Mouse (Mus musculus) brain, embryonic 14.5 days (tissue): ENCODE data around the gene Nrxn3. TPM values are rescaled to one million over a fixed set of nuclear protein-coding genes. Genes with fewer than 3 reads are reported as not detected.

Experiments
- DNase-seq: peaks from one replicate; pipeline ENCODE4 v3.0.0-alpha.2; 2011; ENCODE audit warnings: low read depth
- CTCF ChIP-seq: fragments of 200-500 bp; IDR thresholded peaks from 2 replicates; pipeline ENCODE4 v1.5.1; 2012; ENCODE audit warnings: inconsistent platforms, mild to moderate bottlenecking, moderate library complexity, borderline replicate concordance; ENCODE audit not compliant: insufficient read depth, insufficient read length; ENCODE audit errors: extremely low read depth
- POLR2A ChIP-seq: fragments of 200-500 bp; IDR thresholded peaks from 2 replicates; pipeline ENCODE4 v1.6.1; 2012; ENCODE audit warnings: mild to moderate bottlenecking, inconsistent platforms, borderline replicate concordance; ENCODE audit not compliant: poor library complexity, insufficient read depth, insufficient read length, severe bottlenecking; ENCODE audit errors: extremely low read depth
- polyA plus RNA-seq: library from polyadenylated mRNA; depleted of rRNA; stranded (reverse); fragments of >200 nt; gene quantifications from 2 replicates; pipeline ENCODE4 v1.2.3, GENCODE M21; 2012

Gene Nrxn3
- polyA plus RNA-seq, 1 experiment: 67.8 TPM

GRCm38 (mm10) chr12:88818622-88819334, 96.1 kb downstream of the Nrxn3 start:
- no peak for TF ChIP-seq CTCF
- no peak for TF ChIP-seq POLR2A
- peak; percentile 19 for DNase-seq

- DNase-seq: no peak
- TF ChIP-seq POLR2A: no peak
- no peak for TF ChIP-seq CTCF
These were observed 96.6 kb downstream of the Nrxn3 start for GRCm38 (mm10) chr12:88819335-88819709.

- DNase-seq: peak; percentile 12
- TF ChIP-seq POLR2A (no peak), CTCF (no peak)
These were observed 97.5 kb downstream of the Nrxn3 start for GRCm38 (mm10) chr12:88820131-88820530.

- TF ChIP-seq POLR2A: no peak
- no peak for TF ChIP-seq CTCF
- DNase-seq: no peak
These were observed 108.2 kb downstream of the Nrxn3 start for GRCm38 (mm10) chr12:88830851-88831250.

- no peak for DNase-seq
- no peak for TF ChIP-seq CTCF
- no peak for TF ChIP-seq POLR2A
These were observed 113.1 kb downstream of the Nrxn3 start for GRCm38 (mm10) chr12:88835821-88836220.

GRCm38 (mm10) chr12:88839724-88840123, 117.0 kb downstream of the Nrxn3 start:
- TF ChIP-seq POLR2A (no peak), CTCF (no peak)
- DNase-seq: no peak

- no peak for DNase-seq
- TF ChIP-seq CTCF (no peak), POLR2A (no peak)
These were observed 118.7 kb downstream of the Nrxn3 start for GRCm38 (mm10) chr12:88841350-88841749.

GRCm38 (mm10) chr12:88850400-88851179, 127.9 kb downstream of the Nrxn3 start:
- peak; percentile 56 for DNase-seq
- TF ChIP-seq CTCF: no peak
- no peak for TF ChIP-seq POLR2A

GRCm38 (mm10) chr12:88854039-88854438, 131.4 kb downstream of the Nrxn3 start:
- TF ChIP-seq CTCF (no peak), POLR2A (no peak)
- peak; percentile 77 for DNase-seq

- TF ChIP-seq CTCF (no peak), POLR2A (no peak)
- peak; percentile 70 for DNase-seq
These were observed 135.0 kb downstream of the Nrxn3 start for GRCm38 (mm10) chr12:88857701-88858100.

- peak; percentile 97 for DNase-seq
- TF ChIP-seq CTCF (no peak), POLR2A (no peak)
These were observed 137.0 kb downstream of the Nrxn3 start for GRCm38 (mm10) chr12:88859456-88860345.
